Mouse (Mus musculus) forebrain, embryonic 11.5 days (tissue): ENCODE results near the gene Ror2. TPM values are rescaled to one million over a fixed set of nuclear protein-coding genes. Genes with fewer than 3 reads are reported as not detected.
A peak's percentile ranks its signal among the peaks of the same experiment; 100 is the strongest.

Experiments
- ATAC-seq: fragments of 200-750 bp; cut with Nextera tagmentation; replicated peaks from 2 replicates; pipeline ENCODE4 v1.8.0; 2017; ENCODE audit warnings: moderate TSS enrichment; ENCODE audit not compliant: low FRiP score
- DNase-seq: peaks from one replicate; pipeline ENCODE4 v3.0.0-alpha.2; 2017; ENCODE audit warnings: low spot score
- H3K27ac ChIP-seq: fragments of 300-500 bp; sonication (generic); 2 replicates; pipeline ENCODE4 v1.5.1; 2014; ENCODE audit warnings: low read depth, low read length
- H3K27me3 ChIP-seq: fragments of 300-500 bp; sonication (generic); 2 replicates; pipeline ENCODE4 v1.6.1; 2014; ENCODE audit warnings: mild to moderate bottlenecking, low read length, mixed read lengths; ENCODE audit not compliant: control insufficient read depth, insufficient read depth
- H3K36me3 ChIP-seq: fragments of 300-500 bp; sonication (generic); 2 replicates; pipeline ENCODE4 v1.6.1; 2014; ENCODE audit warnings: mild to moderate bottlenecking, low read length, moderate library complexity, mixed read lengths; ENCODE audit not compliant: control insufficient read depth, insufficient read depth
- H3K4me1 ChIP-seq: fragments of 300-500 bp; sonication (generic); replicated peaks from 2 replicates; pipeline ENCODE4 v1.6.1; 2014; ENCODE audit warnings: low read length, mixed read lengths; ENCODE audit not compliant: control insufficient read depth, insufficient read depth
- H3K4me2 ChIP-seq: fragments of 300-500 bp; sonication (generic); 2 replicates; pipeline ENCODE4 v1.6.1; 2014; ENCODE audit warnings: low read depth, mild to moderate bottlenecking, low read length, moderate library complexity, mixed read lengths; ENCODE audit not compliant: severe bottlenecking
- H3K4me3 ChIP-seq: fragments of 300-500 bp; sonication (generic); 2 replicates; pipeline ENCODE4 v1.5.1; 2014; ENCODE audit warnings: low read depth, low read length
- H3K9ac ChIP-seq: fragments of 300-500 bp; sonication (generic); 2 replicates; pipeline ENCODE4 v1.6.1; 2014; ENCODE audit warnings: low read length
- H3K9me3 ChIP-seq: fragments of 300-500 bp; sonication (generic); 2 replicates; pipeline ENCODE4 v1.6.1; 2016; ENCODE audit warnings: low read length, mixed read lengths; ENCODE audit not compliant: control insufficient read depth
- WGBS: fragments of 180-500 bp; shearing (Covaris S2); extraction: QIAGEN DNeasy Blood & Tissue Kit; methylation state at CpG from one replicate; pipeline ENCODE4 v1.1.7; 2014; 5-methylcytosine and 5-hydroxymethylcytosine counted together
- polyA plus RNA-seq: library from polyadenylated mRNA; unstranded; fragments of >200 nt; fragmentation: Nextera tagmentation; extraction: Ambion mirVana; gene quantifications from 2 replicates; pipeline ENCODE4 v1.2.1, GENCODE M21; 2014

The Ror2 gene
- polyA plus RNA-seq, 1 experiment from 2014 or later: 16.4 TPM

DNA sequence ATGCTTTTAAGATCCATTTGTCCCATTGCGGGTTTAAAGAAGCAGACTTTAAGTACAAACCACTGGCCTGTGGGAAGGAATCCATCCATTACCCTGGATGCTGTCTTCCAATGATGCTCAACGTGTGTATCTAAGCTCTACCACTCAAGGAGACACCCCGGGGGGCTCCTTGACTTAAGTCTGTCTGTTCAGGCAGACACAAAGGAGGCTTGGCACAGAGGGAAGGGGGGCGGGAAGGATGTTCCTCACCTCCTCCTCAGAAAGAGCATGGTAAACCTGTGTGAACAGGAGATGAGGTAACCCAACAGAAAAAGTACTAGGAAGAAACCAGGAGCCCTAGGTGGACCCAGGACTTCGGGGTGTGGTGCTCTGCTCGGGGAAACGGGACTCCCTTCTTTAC, 50.0 kb downstream of the Ror2 start:
- DNase-seq (no peak), ATAC-seq (no peak)
- H3K9ac ChIP-seq: no peak overlapping the region
- 13% methylated on average over 7 of the region's 7 CpGs for WGBS
- no peak overlapping the region for H3K4me2 ChIP-seq
- H3K4me3 ChIP-seq: no peak overlapping the region
- peaks cover 34% of the 10 kb centered on the region for H3K4me1 ChIP-seq
- no peaks in the 10 kb centered on the region for H3K27me3 ChIP-seq
- no peaks in the 10 kb centered on the region for H3K9me3 ChIP-seq
- no peaks in the 10 kb centered on the region for H3K36me3 ChIP-seq
- H3K27ac ChIP-seq: no peak overlapping the region

- no peak for ATAC-seq
- no peaks in the 10 kb centered on the region for H3K36me3 ChIP-seq
- no peak overlapping the region for H3K27ac ChIP-seq
- no peak overlapping the region for H3K4me2 ChIP-seq
- no peak overlapping the region for H3K9ac ChIP-seq
- no peak for DNase-seq
- WGBS: 1% methylated on average over 12 of the region's 12 CpGs
- peaks cover 39% of the 10 kb centered on the region for H3K4me1 ChIP-seq
- no peaks in the 10 kb centered on the region for H3K9me3 ChIP-seq
- H3K4me3 ChIP-seq: no peak overlapping the region
- H3K27me3 ChIP-seq: no peaks in the 10 kb centered on the region
These were observed 51.1 kb downstream of the Ror2 start for GRCm38 (mm10) chr13:53234844-53235243.

DNA sequence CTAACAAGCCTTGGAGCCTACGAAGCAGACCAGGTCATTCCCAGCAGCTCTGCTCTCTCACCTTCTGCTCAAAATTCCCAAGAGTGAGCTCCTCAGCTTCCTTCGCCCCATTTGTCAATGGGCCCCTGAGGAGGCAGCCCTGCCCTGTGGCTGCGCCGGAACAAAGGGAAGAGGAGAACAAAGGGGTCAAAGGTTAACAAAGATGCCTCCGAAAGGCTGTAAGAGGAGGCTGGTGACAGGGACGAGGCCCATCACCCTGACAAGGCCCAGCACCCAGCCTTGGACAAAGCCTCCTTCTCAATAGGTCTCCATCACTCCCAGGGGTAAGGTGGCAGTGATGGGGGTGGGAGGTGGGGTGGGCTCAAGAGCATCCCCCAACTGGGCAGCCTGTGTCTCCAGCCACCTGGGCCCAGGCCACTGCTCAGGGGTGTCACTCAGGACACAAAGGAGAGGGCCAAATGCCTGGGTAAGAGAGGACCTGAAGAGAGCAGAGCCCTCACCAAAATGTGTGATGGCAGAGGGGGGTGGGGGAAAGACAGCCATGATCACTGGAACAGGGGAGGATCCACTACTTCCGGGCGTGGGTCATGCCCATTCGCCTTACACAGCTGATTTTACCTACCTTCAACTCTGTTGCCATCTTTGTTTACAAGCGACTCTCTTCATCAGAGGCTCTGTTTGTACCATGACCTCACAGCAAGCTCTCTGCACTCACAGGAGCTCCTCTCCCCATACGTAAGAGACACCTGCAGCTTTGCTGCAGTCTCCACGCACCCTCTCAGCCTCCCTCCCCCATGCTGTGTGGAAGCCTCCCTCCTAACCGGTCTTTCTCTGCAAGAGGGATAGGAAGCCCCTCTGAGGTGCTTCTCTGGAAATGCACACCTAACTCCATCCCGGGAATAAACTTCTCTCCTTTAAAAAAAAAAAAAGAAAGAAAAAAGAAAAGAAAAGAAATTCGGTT, 51.8 kb downstream of the Ror2 start:
- no peak for ATAC-seq
- WGBS: 9% methylated on average over 15 of the region's 15 CpGs

GRCm38 (mm10) chr13:53233381-53233780, 52.5 kb downstream of the Ror2 start:
- no peak overlapping the region for H3K9ac ChIP-seq
- no peak overlapping the region for H3K4me3 ChIP-seq
- H3K4me1 ChIP-seq: peaks cover 39% of the 10 kb centered on the region
- H3K36me3 ChIP-seq: no peaks in the 10 kb centered on the region
- ATAC-seq (no peak; the same call in 1 of the 2 replicates), DNase-seq (no peak)
- no peaks in the 10 kb centered on the region for H3K9me3 ChIP-seq
- H3K4me2 ChIP-seq: no peak overlapping the region
- peak overlapping the region; percentile 46; the same call in 1 of the 2 replicates for H3K27ac ChIP-seq
- 7% methylated on average over 9 of the region's 9 CpGs for WGBS
- no peaks in the 10 kb centered on the region for H3K27me3 ChIP-seq

More for the DNA sequence above, 51.8 kb downstream of the Ror2 start:
- Histone ChIP-seq H3K9me3 (no peaks in the 10 kb centered on the region), H3K4me2 (no peak overlapping the region), H3K9ac (no peak overlapping the region), H3K4me3 (no peak overlapping the region), H3K27ac (peak overlapping the region; percentile 46; the same call in 1 of the 2 replicates), H3K4me1 (peaks cover 39% of the 10 kb centered on the region), H3K36me3 (no peaks in the 10 kb centered on the region), H3K27me3 (no peaks in the 10 kb centered on the region)
- no peak for DNase-seq

GRCm38 (mm10) chr13:53232419-53232818, 53.5 kb downstream of the Ror2 start:
- WGBS: 23% methylated on average over 7 of the region's 7 CpGs
- no peak for ATAC-seq
- H3K27me3 ChIP-seq: no peaks in the 10 kb centered on the region

GRCm38 (mm10) chr13:53230446-53231161, 55.3 kb downstream of the Ror2 start:
- Histone ChIP-seq H3K27ac (no peak overlapping the region), H3K9ac (no peak overlapping the region), H3K9me3 (no peaks in the 10 kb centered on the region; the same call in 1 of the 2 replicates), H3K4me3 (no peak overlapping the region), H3K4me1 (peaks cover 34% of the 10 kb centered on the region), H3K27me3 (no peaks in the 10 kb centered on the region), H3K36me3 (no peaks in the 10 kb centered on the region), H3K4me2 (no peak overlapping the region)
- DNase-seq: peak; percentile 70
- no peak for ATAC-seq
- 64% methylated on average over 18 of the region's 18 CpGs for WGBS

More at GRCm38 (mm10) chr13:53232419-53232818, 53.5 kb downstream of the Ror2 start:
- no peak overlapping the region for H3K27ac ChIP-seq
- H3K4me3 ChIP-seq: no peak overlapping the region
- H3K36me3 ChIP-seq: no peaks in the 10 kb centered on the region
- no peak overlapping the region for H3K4me2 ChIP-seq
- no peak for DNase-seq
- H3K9ac ChIP-seq: no peak overlapping the region
- H3K4me1 ChIP-seq: peaks cover 39% of the 10 kb centered on the region
- no peaks in the 10 kb centered on the region for H3K9me3 ChIP-seq

DNA sequence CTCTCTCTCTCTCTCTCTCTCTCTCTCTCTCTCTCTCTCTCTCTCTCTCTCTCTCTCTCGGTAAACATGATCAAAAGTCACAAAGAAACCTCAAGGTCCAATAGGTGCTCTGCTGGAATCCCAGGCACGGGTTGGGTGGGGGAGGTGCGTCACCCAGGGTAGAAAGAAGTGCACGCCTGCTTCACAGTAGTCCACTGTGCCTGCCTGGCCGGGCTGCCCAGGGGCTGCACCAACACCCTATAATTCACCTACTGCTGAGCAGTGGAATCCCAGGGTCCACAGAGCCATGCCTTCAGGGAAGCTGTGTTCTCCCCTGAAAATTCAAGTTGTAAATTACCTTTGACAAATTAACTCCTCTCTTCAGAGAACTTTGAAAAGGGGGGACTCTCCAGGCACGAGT, 58.9 kb downstream of the Ror2 start:
- Histone ChIP-seq H3K27me3 (no peaks in the 10 kb centered on the region), H3K9me3 (peaks cover 6% of the 10 kb centered on the region; the same call in 1 of the 2 replicates), H3K4me2 (no peak overlapping the region), H3K9ac (no peak overlapping the region), H3K4me3 (no peak overlapping the region), H3K4me1 (peaks cover 8% of the 10 kb centered on the region; the same call in 1 of the 2 replicates), H3K36me3 (no peaks in the 10 kb centered on the region), H3K27ac (no peak overlapping the region)
- DNase-seq (no peak), ATAC-seq (no peak)
- WGBS: 68% methylated on average over 5 of the region's 6 CpGs

- no peak for DNase-seq
- ATAC-seq: no peak
- Histone ChIP-seq H3K4me1 (peaks cover 8% of the 10 kb centered on the region; the same call in 1 of the 2 replicates), H3K27me3 (no peaks in the 10 kb centered on the region), H3K27ac (no peak overlapping the region), H3K4me2 (no peak overlapping the region), H3K4me3 (no peak overlapping the region), H3K9ac (no peak overlapping the region), H3K36me3 (no peaks in the 10 kb centered on the region), H3K9me3 (peaks cover 6% of the 10 kb centered on the region; the same call in 1 of the 2 replicates)
- 92% methylated on average over 7 of the region's 7 CpGs for WGBS
These were observed 59.5 kb downstream of the Ror2 start for GRCm38 (mm10) chr13:53226461-53226860.
